Mouse (Mus musculus): ENCODE measurements at regions not wholly inside any gene's neighbourhood (a gene's known extent, or its start where the extent isn't known, plus 50 kb on each side); places are given as distances from the start of the nearest gene placed in this dataset.

- no peak for TF ChIP-seq CTCF (IDR thresholded peaks at IDR 0.05; ENCODE audit: borderline replicate concordance, extremely low read depth, insufficient read depth, insufficient read length)
- TF ChIP-seq POLR2A (IDR thresholded peaks at IDR 0.05; ENCODE audit: borderline replicate concordance, extremely low read depth, insufficient read depth, insufficient read length, poor library complexity, severe bottlenecking): no peak
Observed at GRCm38 (mm10) chr10:14332688-14333117, 212.8 kb downstream of the Adgrg6 start.

Data from brain, embryonic 14.5 days (tissue).